Mouse (Mus musculus) cerebellum, adult 18-20 months (tissue): Measurements from ENCODE around the gene Rufy1.
"Not testable (repeated sequence)": the region's sequence is repeated elsewhere in the genome, so short reads cannot be mapped to it uniquely, and the experiment has no call there.

Source experiments
- DNase-seq, 2 experiments: peaks; one replicate each; pipeline ENCODE4 v3.0.0; 2021

Rufy1 gene

DNA sequence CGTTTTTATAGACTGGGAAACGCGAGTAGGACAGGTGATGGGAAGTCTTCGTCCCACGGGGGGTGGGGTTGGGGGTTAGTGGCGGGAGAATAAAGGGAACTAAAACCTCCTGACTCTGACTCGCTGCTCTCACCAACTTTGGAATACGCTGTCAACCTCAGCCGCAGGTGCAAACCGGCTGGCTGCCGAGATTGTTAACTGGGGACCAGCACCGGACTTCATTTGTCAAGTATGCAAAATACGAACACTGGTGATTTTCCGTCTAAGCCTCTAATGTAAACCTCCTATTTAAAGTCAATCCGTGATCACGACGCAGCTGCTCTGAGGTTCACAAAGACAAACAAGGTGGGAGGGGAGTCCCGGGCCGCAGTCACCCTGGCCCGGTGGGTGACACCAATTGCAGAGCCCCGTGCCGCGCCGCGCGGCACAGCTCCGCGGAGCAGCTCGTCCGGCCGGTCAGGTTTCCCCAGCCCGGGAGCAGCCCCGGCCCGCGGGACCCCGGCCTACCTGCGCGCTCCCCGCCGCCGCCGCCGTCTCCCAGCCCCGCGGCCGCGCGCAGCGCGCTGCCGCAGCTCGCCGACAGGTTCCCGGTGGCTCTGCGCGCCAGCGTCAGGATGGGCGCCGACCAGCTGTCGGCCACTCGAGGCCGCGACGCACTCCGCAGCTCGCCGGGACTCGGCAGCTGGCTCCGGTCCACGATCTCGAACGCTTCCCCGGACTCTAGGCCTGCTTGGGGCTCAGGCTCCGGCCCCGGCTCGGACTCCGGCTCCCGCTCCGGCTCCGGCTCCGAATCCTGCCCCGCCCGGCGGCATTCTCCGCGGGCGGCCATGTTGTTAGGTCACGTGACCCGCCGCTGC lies at the start of gene Rufy1:
Gene Rufy1, minus strand, starts transcription at position 849 of the 857 bp plus-strand sequence.
- peak; percentile 82 to 93 for DNase-seq

DNA sequence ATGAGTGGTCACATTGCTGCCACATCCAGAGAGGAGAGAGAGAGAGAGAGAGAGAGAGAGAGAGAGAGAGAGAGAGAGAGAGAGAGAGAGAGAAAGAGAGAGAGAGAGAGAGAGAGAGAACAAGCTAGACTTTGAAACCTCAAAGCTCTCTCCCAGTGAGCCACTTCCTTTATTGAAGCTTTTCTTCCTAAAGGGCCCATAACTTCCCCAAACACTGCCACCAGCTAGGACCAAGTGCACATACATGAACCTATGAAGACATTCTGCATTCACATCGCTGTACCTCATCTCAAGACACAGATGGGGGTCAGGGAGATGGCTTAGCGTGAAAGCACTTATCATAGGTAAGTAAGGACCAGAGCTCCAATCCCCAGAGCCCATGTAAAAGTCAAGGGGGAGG lies 47.1 kb upstream of the Rufy1 start:
- DNase-seq, result no peak

DNA sequence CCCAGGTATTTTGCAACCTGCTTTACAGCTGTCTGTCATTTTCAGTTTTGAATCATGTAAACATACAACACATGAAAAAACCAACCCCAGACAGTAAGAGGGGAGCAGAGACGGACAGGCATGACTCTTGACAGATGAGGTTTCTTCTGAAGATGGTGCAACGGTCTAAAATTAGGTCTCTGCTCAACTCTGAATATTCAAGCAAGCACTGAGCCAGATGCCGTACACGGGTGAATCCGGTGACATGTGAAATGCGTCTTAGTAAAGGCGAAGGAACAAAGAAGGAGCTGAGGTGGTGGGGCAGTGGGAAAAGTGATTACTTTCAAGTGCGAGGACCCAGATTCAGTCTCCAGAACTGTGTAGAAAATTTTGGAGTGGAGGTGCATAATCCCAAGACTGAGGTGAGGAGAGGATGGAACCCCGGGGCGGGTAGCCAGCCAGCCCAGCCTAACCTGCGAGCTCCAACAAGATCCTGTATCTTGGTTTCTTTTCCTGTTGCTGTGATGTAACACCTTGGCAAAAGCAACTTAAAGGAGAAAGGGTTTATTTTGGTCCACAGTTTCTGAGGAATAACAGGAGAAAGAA lies 46.7 kb upstream of the Rufy1 start:
- no peak for DNase-seq

DNA sequence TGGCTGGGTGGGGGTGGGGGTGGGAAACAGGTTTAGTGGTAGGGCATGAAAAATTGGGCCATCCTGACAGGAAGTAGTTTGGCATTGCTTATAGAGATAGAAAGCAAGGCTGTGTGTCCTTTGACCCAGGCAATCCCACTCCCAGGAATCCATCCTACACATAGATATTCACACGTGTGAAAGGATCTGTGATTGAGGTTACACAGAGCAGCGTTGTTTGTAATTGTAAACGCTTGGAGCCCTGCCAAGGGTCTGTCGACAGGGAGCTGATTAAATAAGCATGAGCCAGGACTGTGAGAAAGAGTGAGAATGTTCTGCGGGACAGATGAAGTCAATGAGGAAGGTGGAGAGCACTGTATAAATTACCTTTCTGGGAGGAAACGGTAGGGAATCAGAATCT lies 46.0 kb upstream of the Rufy1 start:
- no peak for DNase-seq

DNA sequence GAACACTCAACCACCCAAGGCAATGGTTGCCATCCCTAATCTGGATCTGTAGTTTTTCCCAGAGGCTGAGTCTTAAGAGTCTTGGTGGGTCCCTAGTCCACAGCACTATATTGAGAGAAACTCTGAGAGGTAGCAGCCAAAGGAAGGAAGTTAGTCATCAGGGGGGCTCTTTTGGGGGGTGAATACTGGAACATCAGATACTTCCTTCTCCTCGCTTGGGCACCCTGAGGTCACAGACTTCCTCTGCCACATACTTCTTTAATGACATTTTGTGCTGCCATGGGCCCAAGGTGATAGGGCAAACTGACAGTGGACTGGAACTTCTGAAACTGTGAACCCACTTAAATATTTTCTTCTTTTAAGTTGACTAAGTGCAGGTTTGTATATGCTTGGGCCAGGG lies 43.0 kb upstream of the Rufy1 start:
- DNase-seq, result no peak

DNA sequence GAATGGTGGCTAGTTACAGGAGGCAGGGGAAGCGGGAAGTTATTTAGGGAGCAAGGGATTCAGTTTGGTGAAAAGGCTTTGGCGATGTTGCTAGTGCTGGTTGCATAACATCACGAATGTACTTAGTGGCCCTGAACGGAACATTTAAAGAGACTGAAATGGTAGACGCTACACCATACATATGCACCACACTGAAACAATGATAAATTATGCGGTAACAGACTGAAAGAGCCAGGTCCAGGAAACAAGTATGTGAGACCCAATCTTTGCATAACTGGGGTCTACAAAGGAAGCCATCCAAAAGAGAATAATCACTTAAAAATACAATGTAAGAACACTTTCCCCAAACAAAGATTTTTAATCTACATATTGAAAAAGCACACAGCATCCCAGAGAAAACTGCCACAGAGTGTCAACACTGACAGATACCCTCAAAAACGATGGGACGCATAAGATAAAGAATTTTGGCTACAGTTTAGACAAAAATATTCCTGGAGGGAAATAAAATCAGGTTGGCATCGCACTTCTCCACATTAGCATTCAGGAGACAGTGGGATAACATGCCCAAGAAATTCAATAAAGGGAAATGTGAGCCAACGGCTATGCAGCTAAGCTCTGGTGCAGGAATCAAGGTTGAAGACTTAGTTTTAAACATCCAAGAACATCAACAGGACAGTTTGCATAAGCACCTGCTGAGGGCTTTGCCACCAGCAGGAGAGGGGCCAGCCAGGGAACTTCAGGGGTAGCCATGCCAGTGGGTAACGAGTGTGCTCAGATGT lies 41.4 kb upstream of the Rufy1 start:
- no peak for DNase-seq

DNA sequence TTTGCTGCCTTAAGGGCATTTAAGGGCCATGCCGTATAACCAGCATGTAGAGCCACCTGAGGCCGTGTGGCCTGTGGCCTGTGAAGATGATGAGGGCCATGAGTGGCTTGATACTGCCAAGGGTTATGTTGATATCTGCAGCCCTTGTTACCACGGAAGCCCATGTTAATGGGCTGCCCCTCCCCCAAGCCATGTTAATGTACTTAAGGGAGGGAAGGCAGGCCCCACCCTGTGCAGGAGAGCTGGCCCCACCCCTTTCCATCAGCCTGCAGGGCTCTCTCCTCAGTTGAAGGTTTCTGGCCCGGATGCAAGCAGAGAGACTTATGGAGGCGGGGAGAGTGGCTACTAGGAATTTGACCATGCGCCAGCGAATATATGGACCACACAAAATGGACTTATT lies 30.6 kb upstream of the Rufy1 start:
- no peak for DNase-seq

DNA sequence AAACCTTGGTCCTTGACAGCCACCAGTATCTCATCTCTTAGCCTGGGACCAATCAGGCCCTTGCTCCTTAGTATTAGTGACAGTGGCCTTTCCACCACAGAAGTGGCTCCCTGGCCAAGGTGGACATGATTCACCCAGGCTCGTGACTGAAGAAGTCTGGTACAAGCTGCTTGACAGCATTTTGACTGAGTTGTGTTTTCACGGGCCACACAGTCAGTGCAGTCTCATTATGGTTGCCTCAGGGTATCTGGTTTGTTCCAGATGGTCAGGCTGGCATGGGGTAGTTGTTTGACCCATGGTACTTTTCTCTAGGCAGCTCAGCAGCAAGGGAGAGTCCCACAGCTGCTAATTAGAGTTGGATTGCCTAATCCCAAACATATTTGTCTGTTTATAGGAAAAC lies 28.3 kb upstream of the Rufy1 start:
- no peak for DNase-seq

DNA sequence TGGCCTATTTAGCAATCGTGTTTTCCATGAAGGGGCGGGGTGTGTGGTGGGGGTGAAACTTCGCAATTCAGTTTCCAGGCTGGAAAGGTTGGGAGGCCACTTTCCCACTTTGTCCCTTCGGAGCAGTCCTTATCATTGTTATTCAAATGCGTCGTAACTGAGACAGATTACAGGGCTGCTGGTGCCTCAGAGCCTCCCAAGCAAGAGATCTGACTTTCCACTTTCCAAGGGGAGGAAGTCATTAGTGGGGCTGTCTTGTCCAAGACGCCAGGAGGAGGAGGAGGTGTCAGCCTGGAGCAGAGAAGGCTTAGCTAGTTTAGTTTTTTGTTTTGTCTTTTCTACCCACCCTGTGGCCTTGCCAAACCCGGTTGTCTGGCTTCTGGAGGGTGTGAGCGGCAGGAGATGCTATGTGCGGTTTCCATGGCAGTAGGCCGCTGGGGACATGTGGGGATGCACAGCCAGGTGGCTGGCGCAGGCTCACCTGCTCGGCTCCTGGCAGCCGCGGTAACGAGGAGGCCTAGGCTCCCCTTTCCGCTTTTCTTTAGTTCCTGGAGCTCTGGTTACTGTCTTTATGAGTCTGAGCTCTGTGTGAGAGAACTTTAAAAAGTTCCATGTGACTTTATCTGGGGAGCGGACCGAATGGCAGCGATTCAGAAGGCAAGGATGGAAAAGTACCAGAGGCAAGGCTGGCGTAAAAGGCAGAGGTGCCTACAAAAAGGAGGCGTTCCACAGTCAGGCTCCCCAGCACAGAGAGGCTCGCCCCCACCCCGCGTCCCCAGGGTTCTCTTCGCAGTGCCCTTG lies 26.4 kb upstream of the Rufy1 start:
- DNase-seq, result peak in 1 of 2 experiments; percentile 9

DNA sequence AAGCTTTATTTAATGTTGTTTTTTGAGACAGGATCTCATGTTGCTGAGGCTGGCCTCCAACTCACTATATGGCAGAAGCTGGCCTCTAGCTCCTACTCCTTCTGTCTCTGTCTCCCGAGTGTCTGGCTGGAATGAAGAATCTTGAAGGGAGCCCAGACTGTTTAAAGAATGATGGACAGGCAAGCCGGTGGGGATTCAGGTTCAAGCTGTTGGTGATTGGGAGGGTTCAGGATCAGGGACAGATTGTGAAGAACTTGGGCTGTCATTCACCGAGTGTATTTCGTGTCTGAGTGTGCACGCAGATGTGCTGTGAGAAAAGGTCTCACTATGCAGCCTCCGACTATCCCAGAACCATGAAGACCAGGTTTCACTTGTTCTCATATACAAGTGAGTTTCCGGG lies 25.5 kb upstream of the Rufy1 start:
- no peak for DNase-seq

DNA sequence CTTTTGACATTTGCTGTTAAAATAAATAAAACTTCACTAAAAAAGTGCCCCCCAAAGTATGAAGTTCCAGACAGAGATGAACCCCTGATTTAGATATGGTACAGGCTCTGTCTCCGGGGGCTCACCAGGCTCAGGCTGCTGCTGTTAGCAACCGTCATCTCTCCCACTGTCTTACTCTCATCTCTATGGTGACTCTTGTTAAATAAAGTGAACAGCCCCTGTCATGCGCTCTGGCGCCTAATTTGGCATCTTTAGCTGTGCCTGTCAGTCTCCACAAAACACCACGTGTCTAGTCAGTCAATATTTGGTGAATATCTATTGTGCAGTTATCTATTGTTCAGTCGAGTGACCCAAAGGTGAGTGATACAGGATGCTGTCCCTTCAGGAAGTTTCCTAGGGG lies 24.0 kb upstream of the Rufy1 start:
- DNase-seq, result no peak

DNA sequence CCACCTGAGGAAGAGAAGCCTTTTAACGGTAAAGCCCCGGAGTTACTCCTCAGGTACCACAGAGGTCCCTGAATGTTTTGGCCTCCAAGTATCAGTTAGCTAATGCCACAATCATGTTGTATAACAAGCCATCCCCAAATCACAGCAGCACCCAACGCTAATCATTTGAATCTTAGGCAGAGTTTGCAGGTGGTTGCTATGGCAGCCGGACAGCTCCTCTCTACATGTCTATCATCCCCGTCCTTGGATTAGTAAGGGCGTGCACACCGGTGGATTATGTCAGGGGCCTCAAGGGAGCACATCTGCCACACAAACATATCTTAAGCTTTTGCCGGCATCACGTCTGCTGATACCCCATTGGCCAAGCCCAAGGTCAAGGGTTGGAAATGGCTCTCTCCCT lies 19.3 kb upstream of the Rufy1 start:
- DNase-seq, result no peak

DNA sequence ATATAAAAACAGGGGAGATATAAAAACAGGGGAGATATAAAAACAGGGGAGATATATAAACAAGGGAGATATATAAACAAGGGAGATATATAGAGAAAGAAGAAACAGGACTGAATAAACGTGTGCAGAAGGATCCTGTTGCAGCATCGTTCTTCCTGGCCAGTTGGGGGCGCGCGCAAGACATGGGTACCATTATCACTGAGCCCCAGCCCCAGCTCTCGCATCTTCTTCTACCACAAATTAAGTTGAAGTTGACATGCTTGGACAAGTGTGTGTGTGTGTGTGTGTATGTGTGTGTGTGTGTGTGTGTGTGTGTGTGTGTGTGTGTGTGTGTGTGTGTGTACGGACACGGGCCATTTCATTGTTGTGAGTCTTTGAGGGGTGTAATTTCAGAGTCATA lies 17.2 kb upstream of the Rufy1 start:
- DNase-seq, result not testable (repeated sequence)

DNA sequence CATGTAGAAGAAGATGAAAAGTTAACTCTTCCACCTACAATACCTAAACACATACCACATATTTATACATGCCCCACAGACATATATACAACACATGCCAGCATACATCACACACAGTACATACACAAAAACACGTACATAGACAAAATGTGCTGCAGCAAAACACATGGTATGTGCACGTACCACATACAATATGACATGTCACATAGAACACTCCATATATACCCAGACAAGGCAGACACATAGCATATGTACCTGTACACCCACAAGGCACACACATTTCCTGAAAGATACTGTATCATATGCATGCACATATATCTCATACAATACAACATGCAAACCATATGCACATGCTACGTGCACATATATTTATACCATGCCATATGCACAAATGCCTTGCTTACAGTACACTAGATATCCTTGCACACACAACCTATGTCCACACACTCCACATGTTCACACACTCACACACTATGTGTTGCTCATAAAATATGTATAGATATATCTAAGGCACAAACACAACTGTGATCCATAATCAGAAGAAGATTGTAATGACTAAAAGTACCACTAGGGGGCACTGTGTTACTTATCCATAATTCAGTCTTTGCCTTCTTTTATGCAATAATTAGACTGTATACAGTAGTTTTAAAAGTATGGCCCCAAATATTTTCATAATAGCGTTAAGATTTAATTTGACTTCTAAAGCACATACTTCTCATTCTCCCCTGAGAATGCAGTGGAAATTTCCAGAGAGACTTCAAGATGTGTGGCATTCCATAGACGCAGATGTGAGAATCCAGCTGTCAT lies 12.5 kb upstream of the Rufy1 start:
- no peak for DNase-seq

DNA sequence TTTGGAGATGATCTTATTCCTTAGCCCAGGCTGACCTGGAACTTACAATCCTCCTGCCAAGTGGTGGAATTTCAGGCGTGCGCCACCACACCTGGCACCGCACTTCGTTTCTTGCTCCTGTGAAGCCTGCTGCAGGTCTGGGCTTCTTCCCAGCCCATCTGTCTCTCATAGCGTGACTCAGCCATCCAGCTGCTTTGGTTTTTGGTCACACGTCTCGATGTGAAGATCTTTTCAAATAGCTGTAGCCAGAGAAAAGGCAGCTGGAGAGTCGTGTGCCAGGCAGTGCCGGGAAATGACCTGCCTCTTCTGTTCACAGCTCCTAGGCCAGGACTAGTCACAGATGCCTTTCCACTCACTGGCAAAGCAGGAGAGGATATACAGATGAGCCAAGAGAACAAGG lies 10.7 kb upstream of the Rufy1 start:
- no peak for DNase-seq

DNA sequence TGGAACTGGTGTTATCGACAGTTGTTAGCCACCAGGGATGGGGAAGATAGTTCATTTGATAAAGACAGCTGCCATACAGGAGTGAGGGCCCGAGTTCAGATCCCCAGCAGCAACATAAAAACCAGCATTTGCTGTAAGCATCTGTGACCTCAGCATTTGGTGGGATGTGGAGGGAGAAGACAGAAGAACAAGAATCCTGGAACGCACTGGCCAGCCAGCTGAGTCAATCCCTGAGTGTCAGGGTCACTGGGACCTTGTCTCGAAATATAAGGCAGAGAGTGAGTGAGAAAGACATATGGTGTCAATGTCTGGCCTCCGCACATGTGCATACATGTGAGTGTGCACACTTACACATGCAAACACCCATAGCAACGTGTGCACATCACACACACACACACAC lies 9.8 kb upstream of the Rufy1 start:
- DNase-seq, result no peak

DNA sequence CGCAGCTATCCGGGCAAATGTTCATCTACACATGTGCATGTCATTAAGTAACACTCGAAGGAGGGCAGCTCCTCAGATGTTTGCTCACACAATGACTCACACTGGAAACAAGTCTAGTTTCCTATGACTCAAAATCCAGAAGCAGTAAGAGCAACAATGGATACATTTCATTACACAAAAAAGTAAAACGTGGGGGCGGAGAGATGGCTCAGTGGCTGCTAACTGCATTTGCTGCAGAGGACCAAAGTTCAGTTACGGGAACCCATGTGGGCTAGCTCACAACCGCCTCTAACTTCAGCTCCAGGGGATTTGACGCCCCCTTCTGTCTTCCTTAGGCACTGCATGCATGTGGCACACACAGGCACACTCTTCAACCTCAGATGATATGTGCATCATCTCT lies 8.9 kb upstream of the Rufy1 start:
- DNase-seq, result no peak

DNA sequence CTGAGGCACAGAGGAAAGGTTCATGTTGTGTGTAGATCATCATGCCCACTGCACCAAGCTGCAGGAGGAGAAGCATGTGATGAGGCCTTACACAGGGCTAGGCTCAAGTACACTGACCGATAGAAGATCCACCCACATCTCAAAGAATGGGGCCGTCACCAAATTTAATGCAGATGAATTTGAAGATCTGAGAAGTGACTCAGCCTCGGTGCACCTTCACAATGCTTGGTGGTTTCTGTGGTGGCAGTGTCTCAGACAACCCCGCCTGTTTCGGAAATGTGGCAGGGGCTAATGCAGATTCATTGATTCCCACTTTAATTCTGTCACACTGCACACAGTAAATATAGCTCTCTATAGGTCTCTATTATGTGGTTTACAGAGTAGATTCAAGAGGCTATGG lies 2.0 kb upstream of the Rufy1 start:
- DNase-seq, result no peak

DNA sequence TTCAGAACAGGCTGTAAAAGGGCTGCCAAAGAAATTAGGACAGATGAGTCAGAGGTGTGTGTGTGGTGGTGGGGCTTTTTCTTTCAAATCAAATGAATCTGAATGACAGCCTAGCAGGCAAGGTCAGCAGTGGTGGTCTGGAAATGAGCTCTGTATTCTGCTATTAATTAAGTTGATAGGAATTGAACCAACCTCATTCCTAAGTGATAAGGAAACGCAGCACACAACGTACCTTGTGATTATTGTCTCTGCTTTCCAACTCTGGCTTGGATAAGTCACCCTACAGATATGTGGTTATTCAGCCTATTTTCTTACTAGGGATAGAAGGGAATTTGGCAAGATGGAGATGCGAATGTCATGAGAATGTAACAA lies 1.1 kb upstream of the Rufy1 start:
- no peak for DNase-seq

DNA sequence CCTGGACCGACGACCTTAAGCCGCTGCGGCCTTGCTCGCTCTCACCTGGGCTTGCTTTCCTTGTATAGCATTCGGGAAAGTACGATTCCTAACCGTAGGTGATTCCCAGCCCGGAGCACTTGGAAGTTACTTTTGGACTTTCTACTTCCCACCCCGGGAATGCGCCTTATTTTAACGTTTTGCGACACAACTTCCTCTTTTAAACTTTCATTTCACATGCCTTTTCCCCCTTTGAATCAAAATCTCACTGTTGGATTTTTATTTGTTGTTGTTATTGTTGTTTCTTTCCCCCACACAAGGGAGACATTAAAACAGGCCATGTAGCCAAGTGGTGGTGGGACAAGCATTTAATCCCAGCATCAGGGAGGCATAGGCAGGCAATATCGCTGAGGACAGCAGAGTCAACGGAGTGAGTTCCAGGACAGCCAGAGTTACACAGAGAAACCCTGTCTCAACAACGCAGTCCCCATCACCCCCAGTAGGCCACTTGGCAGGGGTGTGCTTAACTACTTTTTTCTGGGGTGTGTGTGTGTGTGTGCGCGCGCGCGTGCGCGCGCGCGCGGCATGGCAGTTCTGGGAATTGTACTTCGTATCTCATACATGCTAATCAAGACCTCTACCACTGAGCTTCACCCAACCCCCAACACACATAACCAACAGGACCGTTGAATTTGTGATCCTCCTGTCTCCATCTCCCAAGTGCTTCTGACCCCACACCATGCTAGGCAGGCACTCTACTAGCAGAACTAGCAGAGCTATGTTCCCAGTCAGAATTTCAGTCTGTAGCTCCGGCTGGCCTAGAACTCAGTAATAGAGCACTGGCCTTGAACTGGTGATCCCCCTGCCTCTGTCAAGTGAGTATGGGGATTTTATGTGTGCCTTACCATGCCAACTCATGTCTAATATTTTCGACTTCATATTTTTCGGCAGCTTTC lies 476 bp upstream of the Rufy1 start:
- peak in 1 of 2 experiments; percentile 23 for DNase-seq

DNA sequence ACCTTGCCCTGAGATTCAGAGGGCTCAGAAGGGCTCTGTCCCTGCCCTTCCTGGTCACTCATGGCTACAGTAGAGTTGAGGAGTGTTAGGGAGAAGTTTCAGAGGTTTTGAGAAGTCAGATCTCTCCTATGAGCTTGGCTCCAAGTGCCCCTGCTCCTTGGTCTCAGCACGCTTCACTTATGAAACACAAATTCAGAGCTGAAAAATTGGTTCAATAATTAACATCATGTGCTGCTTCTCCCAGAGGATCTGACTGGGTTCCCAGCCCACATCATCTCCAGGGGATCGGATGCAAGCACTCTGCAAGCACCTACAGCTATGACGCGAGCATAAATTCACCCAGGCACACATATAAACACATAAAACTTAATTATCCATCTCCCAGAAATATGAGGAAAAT lies 4.9 kb downstream of the Rufy1 start:
- DNase-seq, result no peak
